Mouse (Mus musculus) yolk sac, embryonic 10.5 days (tissue): Measurements from ENCODE around the gene Zfp13.
A peak's percentile ranks its signal among the peaks of the same experiment; 100 is the strongest.
"Not testable (repeated sequence)": the region's sequence is repeated elsewhere in the genome, so short reads cannot be mapped to it uniquely, and the experiment has no call there.

ENCODE experiments used
- DNase-seq: peaks from one replicate; pipeline ENCODE4 v3.0.0-alpha.2; 2017; ENCODE audit warnings: low spot score

Gene Zfp13

GRCm38 (mm10) chr17:23598582-23599552, at the start of gene Zfp13:
Gene Zfp13, minus strand, starts transcription at chr17:23599487.
- DNase-seq, result peak; percentile 95

DNA sequence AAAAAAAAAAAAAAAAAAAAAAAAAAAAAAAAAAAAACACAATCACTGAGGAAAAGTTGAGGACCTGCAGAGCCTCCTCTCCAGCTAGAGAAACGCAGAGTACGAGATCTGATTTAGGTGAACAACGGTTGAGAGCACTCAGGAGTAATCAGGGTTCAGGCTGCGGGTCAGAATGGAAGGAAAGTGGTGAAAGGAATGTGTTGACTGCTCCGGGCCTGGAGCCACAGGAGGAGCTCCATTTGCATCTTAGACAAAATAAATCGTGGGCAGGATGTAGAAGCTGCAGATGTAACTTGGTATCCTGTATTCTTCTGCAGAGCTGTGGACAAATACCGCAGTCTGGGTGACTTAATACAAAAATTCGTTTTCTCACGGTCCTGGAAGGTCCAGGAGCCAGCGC, 46.6 kb upstream of the Zfp13 start:
- DNase-seq, result no peak

- DNase-seq, result no peak
Observed at GRCm38 (mm10) chr17:23644613-23645495, 45.6 kb upstream of the Zfp13 start, which contains the start of gene Mmp25. Gene Mmp25, minus strand, starts transcription at chr17:23645277.

DNA sequence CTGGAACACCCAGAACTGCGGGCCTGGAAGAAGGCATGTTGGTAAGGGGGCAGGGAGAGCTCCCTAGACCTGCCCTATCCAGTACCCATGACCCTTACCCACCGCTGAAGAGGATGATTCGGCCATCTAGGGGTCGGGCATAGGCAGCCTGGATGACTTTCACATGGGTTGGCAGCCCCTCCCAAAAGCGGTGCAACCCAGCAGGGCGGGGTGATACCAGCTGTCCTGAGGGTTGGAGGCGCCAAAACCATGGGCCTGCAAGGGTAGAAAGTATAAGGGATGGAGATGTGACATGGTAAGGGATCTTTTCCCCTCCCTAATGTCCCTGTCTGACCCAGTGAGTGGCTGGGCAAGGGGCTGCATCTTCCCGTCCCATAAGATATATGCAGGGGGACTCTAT, 32.0 kb upstream of the Zfp13 start:
- no peak for DNase-seq

DNA sequence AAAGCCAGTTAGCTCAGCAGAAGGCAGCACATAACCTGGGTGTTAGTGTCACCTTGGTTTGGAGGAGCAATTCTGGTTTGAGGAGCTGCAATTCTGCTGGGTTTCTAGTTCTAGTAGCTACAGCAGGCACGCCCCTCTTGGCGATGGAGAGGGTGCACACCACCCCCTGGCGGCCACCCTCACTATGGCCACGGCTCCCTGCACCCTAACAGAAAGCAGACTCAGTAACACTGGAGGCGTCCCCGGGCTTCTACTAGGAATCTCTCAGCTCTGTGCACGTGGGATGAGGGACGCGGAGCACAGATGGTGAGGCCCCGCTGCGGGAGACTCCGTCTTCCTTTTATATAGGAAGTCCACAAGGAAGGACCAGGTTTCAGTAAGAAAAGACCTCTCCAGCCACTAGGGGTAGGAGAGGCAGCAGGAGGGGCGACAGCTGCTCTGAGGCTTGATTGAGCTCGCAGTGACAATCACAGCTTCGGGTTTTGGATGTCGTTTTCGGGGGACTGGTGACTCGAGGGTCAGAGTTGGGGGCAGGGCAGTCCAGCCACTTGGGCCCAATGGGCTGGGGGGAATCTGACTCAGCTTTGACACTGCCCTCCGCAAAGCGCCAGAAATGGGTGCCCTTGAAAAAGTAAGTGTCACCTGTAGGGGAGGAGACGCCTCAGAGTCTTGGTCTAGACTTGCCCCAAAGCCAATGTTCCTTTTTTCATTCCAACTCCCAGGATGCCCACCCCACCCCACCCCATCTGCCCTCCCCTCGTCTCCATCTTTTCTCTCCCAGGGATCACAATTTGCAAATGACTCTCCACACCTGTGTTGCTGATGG, 31.1 kb upstream of the Zfp13 start:
- peak; percentile 55 for DNase-seq

GRCm38 (mm10) chr17:23627813-23628212, 28.5 kb upstream of the Zfp13 start:
- DNase-seq, result no peak

DNA sequence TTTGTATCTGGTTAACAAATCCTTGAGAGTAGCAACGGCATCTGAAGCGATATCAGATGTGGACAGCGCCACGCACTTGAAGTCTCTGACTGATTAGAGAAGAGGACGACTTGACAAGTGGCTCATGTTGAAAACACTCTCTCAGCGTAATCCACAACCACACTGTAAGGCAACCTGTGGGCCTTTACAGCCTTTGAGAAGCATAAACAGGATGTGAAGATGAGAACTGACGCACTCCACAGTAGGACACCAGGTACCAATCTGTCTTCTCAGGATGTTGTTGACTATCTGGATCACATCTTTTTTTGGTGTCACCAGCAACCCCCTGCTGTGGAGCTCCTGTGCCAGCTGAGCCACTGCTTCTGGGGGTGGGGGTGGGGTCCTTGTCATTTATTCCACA, 21.1 kb upstream of the Zfp13 start:
- DNase-seq, result no peak

DNA sequence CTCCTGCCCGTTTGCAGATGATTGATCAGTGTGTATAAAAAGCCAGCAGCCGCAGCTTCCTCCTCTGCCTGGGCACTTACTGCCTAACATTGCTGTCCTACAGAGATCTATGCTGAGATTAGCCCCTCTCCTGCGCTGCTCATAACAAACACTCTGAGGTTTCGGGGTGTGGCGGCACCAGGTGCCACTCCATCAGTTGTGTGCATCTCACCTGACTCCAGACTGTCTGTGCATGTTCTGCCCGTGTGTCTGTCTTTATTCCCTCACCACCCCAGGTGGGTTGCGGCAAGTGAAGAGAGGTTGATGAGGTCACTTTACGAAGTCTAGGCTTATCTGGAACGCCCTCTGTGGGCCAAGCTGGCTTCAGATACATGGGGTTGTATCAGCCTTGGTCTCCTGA, 17.8 kb upstream of the Zfp13 start:
- no peak for DNase-seq

GRCm38 (mm10) chr17:23610361-23610800, 11.1 kb upstream of the Zfp13 start:
- DNase-seq, result peak; percentile 50

GRCm38 (mm10) chr17:23609612-23610011, 10.3 kb upstream of the Zfp13 start:
- no peak for DNase-seq

- DNase-seq, result no peak
Observed at GRCm38 (mm10) chr17:23605220-23605619, 5.9 kb upstream of the Zfp13 start.

DNA sequence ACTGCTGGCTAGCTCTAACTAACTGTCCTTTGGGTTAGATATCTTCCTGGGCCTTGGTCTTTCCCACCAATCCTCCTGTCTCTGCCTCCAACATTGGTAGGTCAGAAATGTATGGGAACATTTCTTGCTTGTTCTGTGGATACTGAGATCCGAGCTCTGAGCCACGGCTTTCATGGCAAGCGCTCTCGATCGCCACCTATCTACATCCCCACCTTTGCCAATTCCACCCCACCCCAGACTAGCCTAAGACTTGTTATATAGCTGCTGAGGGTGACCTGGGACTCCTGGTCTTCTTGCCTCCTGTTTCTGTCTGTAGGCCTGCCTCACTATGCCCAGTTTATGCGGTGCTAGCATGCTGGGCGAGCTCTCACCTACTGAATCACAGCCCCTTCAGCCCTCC, 5.1 kb upstream of the Zfp13 start:
- DNase-seq, result no peak

- DNase-seq, result no peak
Observed at GRCm38 (mm10) chr17:23603542-23603941, 4.3 kb upstream of the Zfp13 start.

- no peak for DNase-seq
Observed at GRCm38 (mm10) chr17:23603077-23603476, 3.8 kb upstream of the Zfp13 start.

GRCm38 (mm10) chr17:23601836-23602585, 2.7 kb upstream of the Zfp13 start:
- DNase-seq, result no peak

DNA sequence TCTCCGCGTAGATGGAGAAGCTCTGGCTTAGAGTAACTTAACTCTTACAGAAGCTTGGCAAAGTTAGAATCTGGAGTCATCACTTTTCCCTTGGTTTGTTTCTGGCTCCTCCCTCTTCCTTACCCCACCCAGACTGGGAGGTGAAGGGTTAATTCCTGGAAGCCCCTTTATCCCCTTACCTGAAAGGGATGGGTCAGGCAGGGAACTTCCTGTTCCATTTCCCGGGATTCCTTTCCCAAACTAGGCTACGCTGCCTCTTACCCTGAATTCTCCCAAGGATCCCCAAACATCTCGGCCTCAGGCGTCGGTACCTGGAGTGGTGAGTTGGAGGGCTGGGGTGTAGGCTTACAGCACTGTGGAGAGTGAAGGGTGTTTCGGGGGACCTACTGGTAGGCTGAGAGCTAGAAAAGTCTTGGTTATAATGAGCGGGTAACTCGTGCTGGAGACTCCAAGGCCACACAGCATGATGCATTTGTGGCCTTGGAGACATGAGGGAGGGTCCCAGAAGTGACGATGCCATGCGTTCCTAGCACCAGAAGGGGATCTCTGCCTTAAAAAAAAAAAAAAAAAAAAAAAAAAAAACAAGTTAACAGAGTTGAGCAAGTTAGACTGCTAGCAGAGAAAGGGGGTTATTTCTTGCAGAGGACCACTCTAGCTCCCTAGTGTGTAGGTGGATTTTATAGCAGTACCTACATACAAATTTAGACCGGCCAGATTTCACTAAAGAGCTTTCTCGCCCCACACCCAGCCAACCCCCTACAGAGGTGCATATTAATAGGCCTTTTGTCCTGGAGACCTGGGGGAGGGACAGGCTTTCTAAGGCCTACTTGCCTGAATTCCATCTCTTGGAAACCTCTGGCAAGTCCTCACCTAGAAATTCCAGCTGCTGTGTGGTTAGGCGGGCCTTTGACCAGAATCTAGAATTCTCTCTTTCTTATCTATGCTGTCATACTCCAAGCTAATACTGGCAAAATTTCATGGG, 1.6 kb upstream of the Zfp13 start, which contains the start of gene Zscan10:
TSS of gene Zscan10 (plus strand) at position 216 of the 982 bp plus-strand sequence.
- no peak for DNase-seq

- no peak for DNase-seq
Observed at GRCm38 (mm10) chr17:23599605-23600063, 347 bp upstream of the Zfp13 start.

DNA sequence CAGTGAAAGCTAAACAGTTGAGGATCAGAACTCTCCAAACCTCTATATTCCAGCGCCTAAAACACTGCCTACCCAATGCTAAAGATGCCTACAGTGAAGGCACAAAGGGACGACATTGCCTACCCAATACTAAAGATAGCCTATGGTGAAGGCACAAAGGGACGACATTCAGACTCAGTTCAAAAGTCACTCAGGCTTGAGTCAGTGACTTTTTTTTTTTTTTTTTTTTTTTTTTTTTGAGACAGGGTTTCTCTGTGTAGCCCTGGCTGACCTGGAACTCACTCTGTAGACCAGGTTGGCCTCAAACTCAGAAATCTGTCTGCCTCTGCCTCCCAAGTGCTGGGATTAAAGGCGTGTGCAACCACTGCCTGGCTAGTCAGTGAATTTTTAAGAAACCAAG, 4.1 kb downstream of the Zfp13 start:
- not testable (repeated sequence) for DNase-seq

DNA sequence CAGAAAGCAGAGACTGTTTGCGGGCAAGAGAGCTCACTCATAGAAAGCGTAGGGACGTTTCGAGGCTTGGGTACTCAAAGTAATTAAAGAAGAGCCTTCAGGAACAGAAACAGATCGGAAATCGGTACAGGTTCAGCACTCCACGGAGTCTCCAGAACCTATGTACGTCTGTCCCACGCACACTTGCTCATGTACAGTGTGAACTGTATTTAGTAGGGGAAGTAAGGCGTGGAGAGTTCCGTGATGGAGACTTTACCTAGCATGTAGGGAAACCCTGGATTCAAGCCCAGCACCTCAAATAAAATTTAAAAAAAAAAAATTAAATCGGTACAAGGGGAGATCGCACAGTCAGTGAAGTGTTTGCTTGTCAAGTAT, 6.4 kb downstream of the Zfp13 start:
- no peak for DNase-seq
